Mouse (Mus musculus) liver, embryonic 18 days (tissue): Measurements from ENCODE around the gene Immp1l. TPM values are rescaled to one million over a fixed set of nuclear protein-coding genes. Genes with fewer than 3 reads are reported as not detected.

Source experiments
- polyA plus RNA-seq: library from polyadenylated mRNA; depleted of rRNA; stranded (reverse); fragments of >200 nt; gene quantifications from 2 replicates; pipeline ENCODE4 v1.2.3, GENCODE M21; 2012; rRNA removed

The Immp1l gene
- polyA plus RNA-seq, result 22.7 and 25.0 TPM in 2 replicates

GRCm38 (mm10) chr2:105903896-105904756 is at the start of gene Immp1l, which contains the start of gene Elp4:
Gene Immp1l (plus strand): TSS chr2:105904638.
Gene Elp4 (minus strand): TSS chr2:105904564.

GRCm38 (mm10) chr2:106002835-106003739 is 98.6 kb downstream of the Immp1l start, which contains the start of gene Dnajc24:
Gene Dnajc24 (minus strand): TSS chr2:106003549.

Other genes with a start within 250 kb of the Immp1l start
- gene Pax6, start 235.7 kb upstream of the Immp1l start, polyA plus RNA-seq, result not detected in 2 replicates
- 3.5 and 5.1 TPM in 2 replicates for gene Elp4, start 74 bp upstream of the Immp1l start, polyA plus RNA-seq
- 10.5 and 12.0 TPM in 2 replicates for gene Dnajc24, start 98.9 kb downstream of the Immp1l start, polyA plus RNA-seq